Mouse (Mus musculus) ovary, adult 2 months (tissue): ENCODE measurements around the gene Fpr2. TPM values are rescaled to one million over a fixed set of nuclear protein-coding genes. Genes with fewer than 3 reads are reported as not detected.

ENCODE experiments used
- polyA plus RNA-seq: library from polyadenylated mRNA; depleted of rRNA; stranded (reverse); fragments of >200 nt; gene quantifications from 2 replicates; pipeline ENCODE4 v1.2.3, GENCODE M21; 2012; rRNA removed

The Fpr2 gene
- polyA plus RNA-seq: 0.21 TPM in 1 of 2 replicates, not detected in the other

DNA sequence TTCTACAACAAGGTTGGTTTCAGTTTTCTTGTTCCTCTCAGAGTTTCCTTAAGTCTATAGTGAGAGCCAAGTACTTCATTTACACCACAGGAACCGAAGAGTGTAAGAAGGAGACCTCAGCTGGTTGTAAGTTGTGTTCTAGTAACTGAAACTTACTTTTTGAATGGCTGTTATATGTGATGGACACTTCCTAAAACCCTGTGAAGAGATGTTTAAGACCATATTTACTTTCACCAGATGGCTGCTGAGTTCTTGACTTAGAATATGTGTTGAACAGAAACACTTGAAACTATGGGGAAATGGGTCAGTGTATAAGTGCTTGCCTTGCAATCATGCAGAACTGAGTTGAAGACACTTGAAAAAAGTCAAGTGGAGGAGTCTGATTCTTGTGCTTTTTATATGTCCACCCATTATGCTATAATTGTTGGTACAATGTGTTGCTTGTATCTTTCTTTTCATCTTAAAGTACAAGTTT, at the start of gene Fpr2, which contains the start of gene Fpr3:
Gene Fpr2 (plus strand): TSS at position 51 of the 475 bp plus-strand sequence.
Gene Fpr3 (plus strand): TSS at position 79 of the 475 bp plus-strand sequence.

DNA sequence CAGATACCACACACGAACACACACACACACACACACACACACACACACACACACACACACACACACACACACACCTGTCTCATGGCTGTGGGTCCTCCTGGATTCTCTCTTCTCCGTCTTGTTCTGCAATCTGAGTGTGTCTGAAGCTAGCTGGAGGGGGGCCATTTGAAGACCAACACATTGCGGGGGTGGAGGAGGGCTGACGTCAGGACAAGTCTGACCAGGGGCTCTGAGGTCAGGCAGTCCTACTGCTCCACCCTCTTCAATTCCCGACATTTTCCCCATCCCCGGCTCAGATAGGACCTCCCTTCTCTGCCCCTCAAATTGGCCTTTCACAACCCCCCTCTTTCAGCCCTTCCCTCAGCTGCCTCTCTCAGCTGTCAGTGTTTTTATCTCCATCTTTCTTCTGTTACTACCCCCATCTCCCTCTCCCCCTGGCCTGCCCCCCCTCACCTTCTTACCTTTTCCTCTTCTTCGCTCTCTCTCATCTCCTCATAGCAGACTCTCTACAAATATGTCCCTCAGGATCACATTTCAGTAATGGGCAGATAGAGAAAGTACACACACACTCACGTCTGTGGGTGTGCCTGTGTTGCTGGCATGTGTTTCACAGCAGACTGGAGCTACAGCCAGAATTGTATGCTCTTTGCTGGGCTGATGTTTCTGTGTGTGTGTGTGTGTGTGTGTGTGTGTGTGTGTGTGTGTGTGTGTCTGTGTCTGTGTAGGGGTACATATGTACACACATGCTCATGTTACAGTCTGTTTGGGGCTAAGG, 32.4 kb upstream of the Fpr2 start, which contains the start of gene Has1:
Gene Has1 (minus strand): TSS at position 142 of the 775 bp plus-strand sequence.

GRCm38 (mm10) chr17:17883840-17884239, 3.8 kb upstream of the Fpr2 start, which contains the start of gene Fpr1:
Gene Fpr1, minus strand, starts transcription at chr17:17883940.

Other genes starting within 250 kb of the Fpr2 start
- gene Vmn2r90, start 184.1 kb upstream of the Fpr2 start, polyA plus RNA-seq: not detected in 2 replicates
- 45.5 and 51.2 TPM in 2 replicates for gene Spaca6, start 60.7 kb upstream of the Fpr2 start, polyA plus RNA-seq
- gene Has1, start 32.6 kb upstream of the Fpr2 start, polyA plus RNA-seq: 1.3 and 1.4 TPM in 2 replicates
- 0.38 and 0.40 TPM in 2 replicates for gene Fpr1, start 3.9 kb upstream of the Fpr2 start, polyA plus RNA-seq
- not detected in 2 replicates for gene Fpr3, start within 50 bp of the Fpr2 start, polyA plus RNA-seq
- not detected in 2 replicates for gene Fpr-rs4, start 133.9 kb downstream of the Fpr2 start, polyA plus RNA-seq
- not detected in 2 replicates for gene Vmn2r124, start 161.6 kb downstream of the Fpr2 start, polyA plus RNA-seq
- not detected in 2 replicates for gene Vmn2r91, start 197.2 kb downstream of the Fpr2 start, polyA plus RNA-seq